Mouse (Mus musculus): ENCODE data around the gene Gm28305. TPM values are rescaled to one million over a fixed set of nuclear protein-coding genes. Genes with fewer than 3 reads are reported as not detected.

The Gm28305 gene
- polyA plus RNA-seq, 1 experiment: not detected

DNA sequence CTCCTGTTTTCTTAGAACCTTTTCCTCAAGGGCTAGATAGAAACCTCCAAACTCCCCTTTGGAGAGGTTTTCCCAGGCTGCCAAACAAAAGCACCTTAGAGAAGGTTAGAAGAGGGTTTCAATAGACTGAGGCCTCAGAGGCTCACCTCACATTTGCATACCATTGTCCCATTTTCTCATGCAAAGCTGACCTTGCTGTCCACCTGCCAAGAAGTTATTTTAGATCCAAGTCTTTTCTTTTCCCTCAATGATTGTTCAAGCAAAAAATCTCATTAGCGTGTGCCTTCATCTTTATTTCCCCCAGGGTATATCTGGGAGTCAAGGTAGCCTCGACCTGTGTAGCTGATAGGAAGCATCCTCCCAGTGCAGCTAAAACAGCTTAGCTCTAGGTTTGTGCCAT lies 62.4 kb downstream of the Gm28305 start:
- no peaks in the 10 kb centered on the region for H3K79me2 ChIP-seq (ENCODE audit: control insufficient read depth, insufficient read depth)
- H3ac ChIP-seq (ENCODE audit: control insufficient read depth, insufficient read length, low read depth): no peak overlapping the region
- H3K36me3 ChIP-seq (ENCODE audit: control insufficient read depth, insufficient read depth): no peaks in the 10 kb centered on the region
- no peaks in the 10 kb centered on the region for H3K79me3 ChIP-seq (ENCODE audit: low read depth)
- no peak for TF ChIP-seq FOSL1 (IDR thresholded peaks at IDR 0.05; ENCODE audit: insufficient read depth, low read length, poor library complexity, severe bottlenecking)
- no peak for TF ChIP-seq CEBPB (IDR thresholded peaks at IDR 0.05; ENCODE audit: low read depth)
- TF ChIP-seq CTCF (IDR thresholded peaks at IDR 0.05; ENCODE audit: control insufficient read depth, insufficient read depth, insufficient read length): no peak
- TF ChIP-seq MYOD1 (IDR thresholded peaks at IDR 0.05; ENCODE audit: control insufficient read depth, insufficient read length, low read depth): no peak
- TF ChIP-seq USF1 (IDR thresholded peaks at IDR 0.05; ENCODE audit: low read depth): no peak
- TF ChIP-seq MAX (IDR thresholded peaks at IDR 0.05): no peak
- no peak for TF ChIP-seq MYOG (IDR thresholded peaks at IDR 0.05; ENCODE audit: control insufficient read depth, extremely low read depth, insufficient read length)
- H3K27me3 ChIP-seq (ENCODE audit: control insufficient read depth, insufficient read depth, insufficient read length): no peaks in the 10 kb centered on the region
- H3K4me3 ChIP-seq (ENCODE audit: insufficient read depth, poor library complexity, severe bottlenecking): no peak overlapping the region

GRCm38 (mm10) chr9:104104986-104105385 lies 64.5 kb downstream of the Gm28305 start:
- Histone ChIP-seq H3K27me3 (ENCODE audit: control insufficient read depth, insufficient read depth, insufficient read length) (no peaks in the 10 kb centered on the region), H3K79me3 (ENCODE audit: low read depth) (no peaks in the 10 kb centered on the region), H3ac (ENCODE audit: control insufficient read depth, insufficient read length, low read depth) (no peak overlapping the region), H3K36me3 (ENCODE audit: control insufficient read depth, insufficient read depth) (no peaks in the 10 kb centered on the region), H3K79me2 (ENCODE audit: control insufficient read depth, insufficient read depth) (no peaks in the 10 kb centered on the region), H3K4me3 (ENCODE audit: insufficient read depth, poor library complexity, severe bottlenecking) (no peak overlapping the region)
- no peak for TF ChIP-seq FOSL1 (IDR thresholded peaks at IDR 0.05; ENCODE audit: insufficient read depth, low read length, poor library complexity, severe bottlenecking)

GRCm38 (mm10) chr9:104106930-104107329 lies 66.5 kb downstream of the Gm28305 start:
- Histone ChIP-seq H3K79me2 (ENCODE audit: control insufficient read depth, insufficient read depth) (no peaks in the 10 kb centered on the region), H3K4me3 (ENCODE audit: insufficient read depth, poor library complexity, severe bottlenecking) (no peak overlapping the region), H3K79me3 (ENCODE audit: low read depth) (no peaks in the 10 kb centered on the region), H3ac (ENCODE audit: control insufficient read depth, insufficient read length, low read depth) (no peak overlapping the region), H3K36me3 (ENCODE audit: control insufficient read depth, insufficient read depth) (no peaks in the 10 kb centered on the region), H3K27me3 (ENCODE audit: control insufficient read depth, insufficient read depth, insufficient read length) (no peaks in the 10 kb centered on the region)
- TF ChIP-seq MYOG (IDR thresholded peaks at IDR 0.05; ENCODE audit: control insufficient read depth, extremely low read depth, insufficient read length) (no peak), CTCF (IDR thresholded peaks at IDR 0.05; ENCODE audit: control insufficient read depth, insufficient read depth, insufficient read length) (no peak), FOSL1 (IDR thresholded peaks at IDR 0.05; ENCODE audit: insufficient read depth, low read length, poor library complexity, severe bottlenecking) (no peak), USF1 (IDR thresholded peaks at IDR 0.05; ENCODE audit: low read depth) (no peak), MYOD1 (IDR thresholded peaks at IDR 0.05; ENCODE audit: control insufficient read depth, insufficient read length, low read depth) (no peak), MAX (IDR thresholded peaks at IDR 0.05) (no peak), CEBPB (IDR thresholded peaks at IDR 0.05; ENCODE audit: low read depth) (no peak)

DNA sequence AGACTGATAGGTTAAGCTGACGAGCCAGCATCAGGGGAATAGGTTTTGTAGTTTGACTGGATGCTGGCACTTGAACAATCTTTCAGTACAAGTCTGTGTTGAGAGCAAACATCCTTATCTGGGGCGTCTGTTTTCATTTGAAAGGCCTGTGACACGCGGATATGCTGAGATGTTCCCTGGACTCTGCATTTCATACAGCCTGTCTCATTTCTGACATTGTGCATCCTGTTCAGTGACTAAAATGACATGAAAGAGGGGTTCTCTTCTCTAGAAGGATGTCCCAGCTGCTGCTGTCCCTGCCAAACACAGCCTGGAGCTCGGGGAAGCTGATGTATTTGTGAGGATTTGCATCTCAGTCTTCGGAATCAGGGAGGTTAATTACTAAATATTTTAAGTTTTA lies 67.0 kb downstream of the Gm28305 start:
- no peaks in the 10 kb centered on the region for H3K79me3 ChIP-seq (ENCODE audit: low read depth)
- H3K4me3 ChIP-seq (ENCODE audit: insufficient read depth, poor library complexity, severe bottlenecking): no peak overlapping the region
- no peak for TF ChIP-seq MYOD1 (IDR thresholded peaks at IDR 0.05; ENCODE audit: control insufficient read depth, insufficient read length, low read depth)
- no peak for TF ChIP-seq CEBPB (IDR thresholded peaks at IDR 0.05; ENCODE audit: low read depth)
- TF ChIP-seq USF1 (IDR thresholded peaks at IDR 0.05; ENCODE audit: low read depth): no peak
- TF ChIP-seq MAX (IDR thresholded peaks at IDR 0.05): no peak
- no peak for TF ChIP-seq FOSL1 (IDR thresholded peaks at IDR 0.05; ENCODE audit: insufficient read depth, low read length, poor library complexity, severe bottlenecking)
- TF ChIP-seq CTCF (IDR thresholded peaks at IDR 0.05; ENCODE audit: control insufficient read depth, insufficient read depth, insufficient read length): no peak
- no peak for TF ChIP-seq MYOG (IDR thresholded peaks at IDR 0.05; ENCODE audit: control insufficient read depth, extremely low read depth, insufficient read length)
- H3K36me3 ChIP-seq (ENCODE audit: control insufficient read depth, insufficient read depth): no peaks in the 10 kb centered on the region
- no peaks in the 10 kb centered on the region for H3K79me2 ChIP-seq (ENCODE audit: control insufficient read depth, insufficient read depth)
- no peaks in the 10 kb centered on the region for H3K27me3 ChIP-seq (ENCODE audit: control insufficient read depth, insufficient read depth, insufficient read length)
- no peak overlapping the region for H3ac ChIP-seq (ENCODE audit: control insufficient read depth, insufficient read length, low read depth)

- Histone ChIP-seq H3K79me2 (ENCODE audit: control insufficient read depth, insufficient read depth) (no peaks in the 10 kb centered on the region), H3ac (ENCODE audit: control insufficient read depth, insufficient read length, low read depth) (no peak overlapping the region), H3K36me3 (ENCODE audit: control insufficient read depth, insufficient read depth) (no peaks in the 10 kb centered on the region), H3K79me3 (ENCODE audit: low read depth) (no peaks in the 10 kb centered on the region), H3K4me3 (ENCODE audit: insufficient read depth, poor library complexity, severe bottlenecking) (no peak overlapping the region), H3K27me3 (ENCODE audit: control insufficient read depth, insufficient read depth, insufficient read length) (no peaks in the 10 kb centered on the region)
- TF ChIP-seq MAX (IDR thresholded peaks at IDR 0.05) (no peak), CTCF (IDR thresholded peaks at IDR 0.05; ENCODE audit: control insufficient read depth, insufficient read depth, insufficient read length) (no peak), MYOG (IDR thresholded peaks at IDR 0.05; ENCODE audit: control insufficient read depth, extremely low read depth, insufficient read length) (no peak), CEBPB (IDR thresholded peaks at IDR 0.05; ENCODE audit: low read depth) (no peak), FOSL1 (IDR thresholded peaks at IDR 0.05; ENCODE audit: insufficient read depth, low read length, poor library complexity, severe bottlenecking) (no peak), USF1 (IDR thresholded peaks at IDR 0.05; ENCODE audit: low read depth) (no peak), MYOD1 (IDR thresholded peaks at IDR 0.05; ENCODE audit: control insufficient read depth, insufficient read length, low read depth) (no peak)
These were observed 68.2 kb downstream of the Gm28305 start for GRCm38 (mm10) chr9:104108571-104109143.

DNA sequence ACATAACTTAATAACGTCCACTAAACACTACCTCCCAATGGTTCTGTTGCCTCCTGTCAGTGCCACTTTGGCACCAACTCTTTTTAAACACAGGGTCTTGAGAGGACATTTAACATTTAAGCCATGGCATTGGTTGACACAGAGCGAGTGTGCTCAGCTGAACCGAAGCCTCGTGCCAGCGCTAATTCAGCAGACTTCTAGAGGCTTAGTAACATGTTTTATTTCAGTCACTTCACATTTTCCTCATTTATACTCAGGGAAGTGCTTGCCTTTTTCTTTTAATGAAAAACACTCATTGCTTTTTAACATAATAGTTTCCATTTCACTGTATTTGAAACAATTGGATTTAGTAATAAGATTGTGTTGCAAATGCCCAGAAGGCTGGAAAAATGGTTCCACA lies 68.7 kb downstream of the Gm28305 start:
- Histone ChIP-seq H3K27me3 (ENCODE audit: control insufficient read depth, insufficient read depth, insufficient read length) (no peaks in the 10 kb centered on the region), H3ac (ENCODE audit: control insufficient read depth, insufficient read length, low read depth) (no peak overlapping the region), H3K79me2 (ENCODE audit: control insufficient read depth, insufficient read depth) (no peaks in the 10 kb centered on the region), H3K79me3 (ENCODE audit: low read depth) (no peaks in the 10 kb centered on the region), H3K36me3 (ENCODE audit: control insufficient read depth, insufficient read depth) (no peaks in the 10 kb centered on the region), H3K4me3 (ENCODE audit: insufficient read depth, poor library complexity, severe bottlenecking) (no peak overlapping the region)
- no peak for TF ChIP-seq MYOG (IDR thresholded peaks at IDR 0.05; ENCODE audit: control insufficient read depth, extremely low read depth, insufficient read length)
- no peak for TF ChIP-seq CEBPB (IDR thresholded peaks at IDR 0.05; ENCODE audit: low read depth)
- no peak for TF ChIP-seq FOSL1 (IDR thresholded peaks at IDR 0.05; ENCODE audit: insufficient read depth, low read length, poor library complexity, severe bottlenecking)
- no peak for TF ChIP-seq MYOD1 (IDR thresholded peaks at IDR 0.05; ENCODE audit: control insufficient read depth, insufficient read length, low read depth)
- no peak for TF ChIP-seq USF1 (IDR thresholded peaks at IDR 0.05; ENCODE audit: low read depth)
- TF ChIP-seq CTCF (IDR thresholded peaks at IDR 0.05; ENCODE audit: control insufficient read depth, insufficient read depth, insufficient read length): no peak
- no peak for TF ChIP-seq MAX (IDR thresholded peaks at IDR 0.05)
